Mouse (Mus musculus) embryo, embryonic 9.5 days (tissue): ENCODE results near the gene Safb.

Source experiments
- DNase-seq: peaks from one replicate; pipeline ENCODE4 v3.0.0-alpha.2; 2017; ENCODE audit errors: extremely low spot score

Safb gene

DNA sequence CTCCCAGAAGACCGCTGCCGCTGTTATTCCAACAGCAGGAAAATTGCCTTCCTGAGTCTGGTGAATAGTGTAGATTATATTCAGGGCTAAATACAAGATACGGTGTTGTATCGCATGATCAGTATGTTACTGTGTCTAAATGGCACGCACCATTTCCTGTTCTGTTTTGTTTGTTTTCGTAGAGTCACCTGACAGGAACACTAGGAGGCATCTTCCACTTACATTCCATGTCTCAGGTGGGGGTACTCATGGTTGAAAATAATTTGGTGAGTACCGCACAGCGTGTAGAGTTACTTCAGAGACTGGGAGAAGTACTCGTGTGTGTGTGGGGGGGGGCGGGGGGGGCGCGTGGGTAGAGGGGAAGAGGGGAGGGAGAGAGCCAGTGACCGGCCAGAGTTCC is 62.9 kb downstream of the Safb start:
- no peak for DNase-seq

DNA sequence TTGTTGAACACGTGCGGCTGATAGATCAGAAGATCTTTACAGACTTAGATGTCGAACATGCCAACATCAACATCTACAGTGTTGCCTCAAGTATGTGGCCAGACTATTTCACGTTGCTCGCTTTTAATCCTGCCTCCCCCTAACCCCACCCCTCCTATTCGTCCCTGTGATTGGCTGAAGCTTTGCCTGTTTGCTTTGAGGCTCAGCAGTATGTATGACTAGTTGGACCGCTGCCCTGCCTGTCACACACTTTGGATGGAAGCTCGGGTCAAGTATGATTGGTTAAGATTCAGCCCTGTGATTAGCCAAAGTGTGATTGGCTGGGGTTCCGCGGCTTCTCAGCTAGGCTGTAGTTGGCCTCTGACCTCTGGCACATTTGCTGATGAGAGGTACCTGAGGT is 67.2 kb downstream of the Safb start:
- no peak for DNase-seq

GRCm38 (mm10) chr17:56654771-56655170 is 70.1 kb downstream of the Safb start:
- DNase-seq, result no peak

DNA sequence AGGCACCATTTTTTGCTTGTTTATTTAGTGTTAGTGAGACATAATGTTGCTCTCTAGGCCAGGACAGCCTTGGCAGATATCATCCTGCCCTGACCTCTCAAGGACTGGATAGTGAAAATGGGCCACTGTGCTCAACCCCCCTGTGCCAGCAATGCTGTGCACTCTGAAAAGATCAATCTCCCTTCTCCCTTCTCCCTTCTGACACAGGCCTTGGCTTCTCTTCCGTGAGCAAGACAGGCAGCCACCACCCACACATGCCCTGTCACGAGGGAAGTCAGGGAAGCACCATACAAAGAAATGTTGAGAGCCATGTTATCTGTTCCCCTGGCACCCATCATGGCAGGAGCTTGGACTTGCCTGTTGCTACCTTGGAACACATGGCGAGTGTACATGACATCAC is 70.7 kb downstream of the Safb start:
- DNase-seq, result no peak
